Mouse (Mus musculus) testis, adult 2 months (tissue): ENCODE measurements around the gene Slc6a13. TPM values are rescaled to one million over a fixed set of nuclear protein-coding genes. Genes with fewer than 3 reads are reported as not detected.

Source experiments
- H3K27ac ChIP-seq: fragments of 200-500 bp; 2 replicates; pipeline ENCODE4 v1.5.1; 2012; ENCODE audit warnings: low read depth, low read length; ENCODE audit not compliant: control insufficient read depth, insufficient read depth
- H3K27me3 ChIP-seq: fragments of 200-500 bp; 2 replicates; pipeline ENCODE4 v1.6.1; 2012; ENCODE audit warnings: mild to moderate bottlenecking, low read length, moderate library complexity; ENCODE audit not compliant: control insufficient read depth, insufficient read depth
- H3K36me3 ChIP-seq: fragments of 200-500 bp; 2 replicates; pipeline ENCODE4 v1.6.1; 2012; ENCODE audit warnings: mild to moderate bottlenecking, low read length; ENCODE audit not compliant: control insufficient read depth, insufficient read depth
- H3K4me1 ChIP-seq: fragments of 200-500 bp; 2 replicates; pipeline ENCODE4 v1.6.1; 2012; ENCODE audit warnings: low read length; ENCODE audit not compliant: control insufficient read depth, insufficient read depth
- H3K4me3 ChIP-seq: fragments of 200-500 bp; 2 replicates; pipeline ENCODE4 v1.5.1; 2012; ENCODE audit warnings: low read depth, mild to moderate bottlenecking, low read length, moderate library complexity, mixed read lengths; ENCODE audit not compliant: control insufficient read depth
- CTCF ChIP-seq: fragments of 200-500 bp; IDR thresholded peaks from 2 replicates; pipeline ENCODE4 v1.5.1; 2012; ENCODE audit warnings: low read depth, mild to moderate bottlenecking, inconsistent platforms, low read length, moderate library complexity; ENCODE audit not compliant: control insufficient read depth, insufficient read depth, insufficient replicate concordance
- POLR2A ChIP-seq: fragments of 200-500 bp; IDR thresholded peaks from 2 replicates; pipeline ENCODE4 v1.6.1; 2012; ENCODE audit warnings: low read depth, mild to moderate bottlenecking, inconsistent platforms, low read length, moderate library complexity; ENCODE audit not compliant: control insufficient read depth
- polyA plus RNA-seq: library from polyadenylated mRNA; depleted of rRNA; stranded (reverse); fragments of >200 nt; gene quantifications from 2 replicates; pipeline ENCODE4 v1.2.3, GENCODE M21; 2012; rRNA removed

The Slc6a13 gene
- polyA plus RNA-seq, 1 experiment = 0.86 TPM

GRCm38 (mm10) chr6:121378256-121378655 lies 78.2 kb downstream of the Slc6a13 start:
- Histone ChIP-seq H3K36me3 (no peaks in the 10 kb centered on the region), H3K4me3 (no peak overlapping the region), H3K27me3 (no peaks in the 10 kb centered on the region), H3K27ac (no peak overlapping the region), H3K4me1 (no peaks in the 10 kb centered on the region)
- no peak for TF ChIP-seq CTCF
- no peak for TF ChIP-seq POLR2A

GRCm38 (mm10) chr6:121380576-121380975 lies 80.5 kb downstream of the Slc6a13 start:
- H3K27me3 ChIP-seq = no peaks in the 10 kb centered on the region
- no peak overlapping the region for H3K27ac ChIP-seq
- H3K36me3 ChIP-seq = no peaks in the 10 kb centered on the region
- no peak for TF ChIP-seq POLR2A
- no peak for TF ChIP-seq CTCF
- no peaks in the 10 kb centered on the region for H3K4me1 ChIP-seq
- H3K4me3 ChIP-seq = no peak overlapping the region

GRCm38 (mm10) chr6:121382071-121382470 lies 82.0 kb downstream of the Slc6a13 start:
- no peaks in the 10 kb centered on the region for H3K4me1 ChIP-seq
- no peaks in the 10 kb centered on the region for H3K27me3 ChIP-seq
- no peaks in the 10 kb centered on the region for H3K36me3 ChIP-seq
- TF ChIP-seq CTCF (no peak), POLR2A (no peak)
- no peak overlapping the region for H3K27ac ChIP-seq
- H3K4me3 ChIP-seq = no peak overlapping the region

GRCm38 (mm10) chr6:121385397-121385796 lies 85.4 kb downstream of the Slc6a13 start:
- Histone ChIP-seq H3K4me3 (no peak overlapping the region), H3K27ac (no peak overlapping the region), H3K27me3 (no peaks in the 10 kb centered on the region), H3K4me1 (no peaks in the 10 kb centered on the region), H3K36me3 (no peaks in the 10 kb centered on the region)
- TF ChIP-seq POLR2A (no peak), CTCF (no peak)

Other genes with a start within 250 kb of the Slc6a13 start
- gene Mical3, start 169.2 kb upstream of the Slc6a13 start, polyA plus RNA-seq = 199 and 216 TPM in 2 replicates
- gene Pex26, start 116.6 kb upstream of the Slc6a13 start, polyA plus RNA-seq = 6.4 and 8.7 TPM in 2 replicates
- 127 and 160 TPM in 2 replicates for gene Tuba8, start 89.5 kb upstream of the Slc6a13 start, polyA plus RNA-seq
- gene Usp18, start 54.3 kb upstream of the Slc6a13 start, polyA plus RNA-seq = 0.49 and 0.69 TPM in 2 replicates
- gene Slc6a12, start 42.8 kb downstream of the Slc6a13 start, polyA plus RNA-seq = 0.81 and 1.7 TPM in 2 replicates
- 0.19 and 0.26 TPM in 2 replicates for gene Iqsec3, start 173.5 kb downstream of the Slc6a13 start, polyA plus RNA-seq